Mouse (Mus musculus): ENCODE results near the gene Pde4d. TPM values are rescaled to one million over a fixed set of nuclear protein-coding genes. Genes with fewer than 3 reads are reported as not detected.

Gene Pde4d
- total and polyA plus RNA-seq, 3 experiments = 18.5 to 18.8 TPM; not detected in 1

DNA sequence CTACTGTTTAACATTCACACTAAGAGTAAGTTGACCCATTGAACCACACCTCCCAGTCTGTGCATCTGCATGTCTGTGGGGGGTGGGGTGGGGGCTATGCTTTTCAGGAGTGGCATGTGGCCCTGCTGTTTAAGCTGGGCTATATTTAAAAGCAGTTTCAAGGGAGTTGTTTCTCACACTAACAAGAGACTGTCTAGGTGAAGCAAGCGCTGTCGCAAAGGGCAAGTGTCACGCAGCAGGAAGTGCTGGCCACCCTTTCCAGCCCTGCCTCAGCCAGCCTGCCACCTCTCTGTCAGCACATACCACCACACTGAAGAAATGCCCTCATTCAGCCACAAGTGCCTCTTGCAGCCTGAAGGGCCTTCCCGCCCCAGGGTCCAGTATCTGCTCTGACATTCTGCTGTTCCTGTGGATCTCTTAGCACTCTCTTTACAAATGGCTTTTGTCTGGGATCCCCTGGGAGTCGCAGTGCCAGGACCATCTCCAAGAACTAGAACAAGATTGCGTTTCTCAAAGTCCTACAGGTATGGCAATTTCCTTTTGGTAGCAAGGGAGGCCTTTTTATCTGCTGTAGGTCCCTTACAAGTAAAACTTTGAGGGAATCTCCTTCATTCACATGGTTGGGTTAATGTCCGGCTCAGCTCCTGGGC, 1182.8 kb downstream of the Pde4d start:
- no peak for TF ChIP-seq USF1 (IDR thresholded peaks at IDR 0.05; ENCODE audit: low read depth, low read length)
- TF ChIP-seq ZNF384 (IDR thresholded peaks at IDR 0.05; ENCODE audit: low read depth, low read length) = no peak
- TF ChIP-seq JUND (IDR thresholded peaks at IDR 0.05; ENCODE audit: low read depth, low read length) = no peak
- no peak for TF ChIP-seq EP300 (IDR thresholded peaks at IDR 0.05; ENCODE audit: low read depth in 1 of 2, low read length in 2 of 2)
- no peak for TF ChIP-seq MAFK (IDR thresholded peaks at IDR 0.05; ENCODE audit: borderline replicate concordance, low read depth, low read length)
- no peak for TF ChIP-seq SIN3A (IDR thresholded peaks at IDR 0.05; ENCODE audit: low read length)
- TF ChIP-seq MYC (IDR thresholded peaks at IDR 0.05; ENCODE audit: low read depth, low read length) = no peak
- TF ChIP-seq NELFE (IDR thresholded peaks at IDR 0.05; ENCODE audit: low read depth, low read length) = no peak
- no peak for TF ChIP-seq POLR2AphosphoS2 (IDR thresholded peaks at IDR 0.05; ENCODE audit: low read length)
- TF ChIP-seq MXI1 (IDR thresholded peaks at IDR 0.05; ENCODE audit: low read depth, low read length) = no peak
- no peak for DNase-seq (ENCODE audit: low read depth, low spot score)
- Histone ChIP-seq H3K27ac (ENCODE audit: control insufficient read depth, low read depth, low read length) (no peak overlapping the region), H3K36me3 (ENCODE audit: control insufficient read depth in 1 of 2, insufficient read depth in 2 of 2, low read length in 2 of 2) (peaks cover 0 to 2% of the 10 kb centered on the region in 2 experiments; a peak in 1 of 4 replicates), H3K4me3 (ENCODE audit: control insufficient read depth in 1 of 2, insufficient read depth in 1 of 2, low read depth in 2 of 2, low read length in 2 of 2) (no peak overlapping the region), H3K9me3 (replicated peaks; ENCODE audit: insufficient read depth, low read length) (no peaks in the 10 kb centered on the region), H3K9ac (ENCODE audit: control insufficient read depth, low read depth, low read length, poor library complexity, severe bottlenecking) (no peak overlapping the region), H3K4me1 (ENCODE audit: control insufficient read depth in 1 of 2, insufficient read depth in 2 of 2, low read length in 2 of 2) (peaks cover 0 to 10% of the 10 kb centered on the region in 2 experiments; a peak in 2 of 4 replicates), H3K79me2 (ENCODE audit: control insufficient read depth, insufficient read depth, low read length, poor library complexity) (no peaks in the 10 kb centered on the region), H3K27me3 (ENCODE audit: control insufficient read depth in 1 of 2, insufficient read depth in 2 of 2, low read length in 2 of 2) (no peaks in the 10 kb centered on the region)

DNA sequence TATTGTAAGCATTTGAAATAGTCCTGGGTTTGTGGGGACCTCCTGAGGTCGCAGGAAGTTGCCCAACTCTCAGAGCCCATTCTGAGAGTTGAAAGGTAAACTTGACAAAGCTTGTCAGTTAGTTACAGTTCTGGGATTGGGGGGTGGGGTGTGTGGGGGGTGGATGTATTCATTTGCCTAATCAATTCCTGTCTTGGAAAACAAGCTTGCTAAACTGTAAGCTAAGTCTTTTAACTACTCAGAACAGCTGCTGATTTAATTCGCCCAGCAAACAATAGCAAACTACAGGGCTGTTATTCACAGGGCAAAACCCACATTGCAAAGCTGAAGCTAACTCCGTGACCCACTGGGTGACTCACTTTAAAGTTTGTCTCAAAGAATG, 1183.3 kb downstream of the Pde4d start:
- Histone ChIP-seq H3K27ac (ENCODE audit: control insufficient read depth, low read depth, low read length) (no peak overlapping the region), H3K27me3 (ENCODE audit: control insufficient read depth in 1 of 2, insufficient read depth in 2 of 2, low read length in 2 of 2) (no peaks in the 10 kb centered on the region), H3K79me2 (ENCODE audit: control insufficient read depth, insufficient read depth, low read length, poor library complexity) (no peaks in the 10 kb centered on the region), H3K4me3 (ENCODE audit: control insufficient read depth in 1 of 2, insufficient read depth in 1 of 2, low read depth in 2 of 2, low read length in 2 of 2) (no peak overlapping the region), H3K4me1 (ENCODE audit: control insufficient read depth in 1 of 2, insufficient read depth in 2 of 2, low read length in 2 of 2) (peaks cover 0 to 10% of the 10 kb centered on the region in 2 experiments; a peak in 2 of 4 replicates), H3K36me3 (ENCODE audit: control insufficient read depth in 1 of 2, insufficient read depth in 2 of 2, low read length in 2 of 2) (peaks cover 0 to 2% of the 10 kb centered on the region in 2 experiments; a peak in 1 of 4 replicates), H3K9me3 (replicated peaks; ENCODE audit: insufficient read depth, low read length) (no peaks in the 10 kb centered on the region), H3K9ac (ENCODE audit: control insufficient read depth, low read depth, low read length, poor library complexity, severe bottlenecking) (no peak overlapping the region)
- no peak for DNase-seq (ENCODE audit: low read depth, low spot score)
- TF ChIP-seq MAX (IDR thresholded peaks at IDR 0.05; ENCODE audit: low read length) (no peak), CHD1 (IDR thresholded peaks at IDR 0.05; ENCODE audit: low read depth, low read length) (no peak), EP300 (IDR thresholded peaks at IDR 0.05; ENCODE audit: low read depth in 1 of 2, low read length in 2 of 2) (no peak), UBTF (IDR thresholded peaks at IDR 0.05; ENCODE audit: borderline replicate concordance, insufficient read depth, low read depth, low read length) (no peak), BHLHE40 (IDR thresholded peaks at IDR 0.05; ENCODE audit: borderline replicate concordance, low read depth, low read length) (no peak), ZC3H11A (IDR thresholded peaks at IDR 0.05; ENCODE audit: low read depth, low read length) (no peak), CHD2 (IDR thresholded peaks at IDR 0.05; ENCODE audit: low read length) (no peak), TBP (IDR thresholded peaks at IDR 0.05; ENCODE audit: low read depth, low read length) (no peak), JUND (IDR thresholded peaks at IDR 0.05; ENCODE audit: low read depth, low read length) (no peak)

Measured in MEL (cell line).